Mouse (Mus musculus) stomach, postnatal 0 days (tissue): ENCODE data around the gene Igfals.

Source experiments
- CTCF ChIP-seq: IDR thresholded peaks from 2 replicates; pipeline ENCODE4 v1.5.1; 2016; ENCODE audit warnings: antibody characterized with exemption, low read depth, mild to moderate bottlenecking, moderate library complexity
- EP300 ChIP-seq: optimal IDR thresholded peaks from 2 replicates; pipeline ENCODE3; 2016; ENCODE audit warnings: antibody characterized with exemption

DNA sequence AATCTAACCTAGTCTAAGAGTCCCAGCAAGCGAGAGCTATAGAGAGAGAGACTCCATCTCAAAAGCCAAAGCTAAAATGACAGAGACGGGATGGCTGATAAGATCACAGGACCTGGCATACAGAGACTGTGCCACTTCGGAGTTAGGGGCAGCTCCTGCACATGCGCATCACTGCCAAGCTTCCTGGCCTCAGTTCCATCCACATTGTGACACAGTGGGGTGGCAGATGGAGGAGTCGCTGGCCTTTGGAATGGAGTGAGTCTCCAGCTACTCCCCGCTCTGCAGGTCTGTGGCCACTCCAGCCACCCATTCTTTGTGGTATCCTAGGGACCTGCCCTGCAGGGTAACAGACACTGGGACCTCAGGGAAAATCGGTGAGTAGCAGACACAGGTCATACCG is at the start of gene Igfals:
- TF ChIP-seq CTCF, result no peak
- no peak for TF ChIP-seq EP300
